Mouse (Mus musculus) yolk sac, embryonic 10.5 days (tissue): Measurements from ENCODE around the gene Ovol1.
A peak's percentile ranks its signal among the peaks of the same experiment; 100 is the strongest.

ENCODE experiments used
- DNase-seq: peaks from one replicate; pipeline ENCODE4 v3.0.0-alpha.2; 2017; ENCODE audit warnings: low spot score

Ovol1 gene

DNA sequence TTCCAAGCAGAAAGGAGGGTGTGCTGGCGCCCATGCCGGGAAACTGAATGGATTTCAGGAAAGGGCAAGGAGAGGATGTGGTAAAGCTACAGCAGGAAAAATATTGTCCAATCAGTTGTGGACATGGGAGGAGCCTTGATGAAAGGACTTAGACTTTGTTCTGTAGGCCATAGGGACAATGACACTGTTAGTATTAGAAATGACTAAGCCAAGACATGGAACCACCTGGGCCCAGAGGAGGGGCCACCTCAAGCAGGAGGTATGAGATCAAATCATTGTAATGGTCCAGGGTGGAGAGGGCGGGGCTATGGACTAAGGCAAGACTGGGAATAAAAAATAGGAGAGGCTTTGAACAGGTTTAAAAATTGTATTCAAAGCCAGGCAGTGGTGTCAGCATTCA is 41.7 kb downstream of the Ovol1 start:
- no peak for DNase-seq

DNA sequence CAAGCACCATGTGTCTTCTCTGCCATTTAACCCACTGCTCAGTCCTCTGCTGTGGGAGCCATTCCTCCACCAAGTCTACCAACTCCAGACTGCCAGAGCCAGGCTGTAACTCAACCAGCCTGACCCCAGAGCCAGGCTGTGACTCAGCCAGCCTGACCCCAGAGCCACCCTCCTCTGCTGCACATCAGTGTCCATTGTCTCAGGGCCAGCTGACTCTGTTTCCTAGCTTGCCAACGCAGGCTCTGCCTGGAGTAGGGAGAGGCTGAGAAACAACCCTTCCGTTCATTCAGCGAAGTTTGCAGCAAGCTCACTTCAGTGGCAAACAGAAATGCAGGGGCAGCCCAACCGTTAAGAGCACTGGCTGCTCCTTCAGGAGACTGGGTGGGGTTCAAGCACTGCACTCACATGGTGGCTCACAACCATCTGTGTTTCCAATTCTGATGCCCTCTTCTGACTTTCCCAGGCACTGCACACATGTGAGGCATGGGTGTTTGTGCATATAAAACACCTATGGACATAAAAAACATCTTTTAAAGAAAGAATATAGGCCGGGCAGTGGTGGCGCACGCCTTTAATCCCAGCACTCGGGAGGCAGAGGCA is 43.4 kb downstream of the Ovol1 start:
- DNase-seq = no peak

DNA sequence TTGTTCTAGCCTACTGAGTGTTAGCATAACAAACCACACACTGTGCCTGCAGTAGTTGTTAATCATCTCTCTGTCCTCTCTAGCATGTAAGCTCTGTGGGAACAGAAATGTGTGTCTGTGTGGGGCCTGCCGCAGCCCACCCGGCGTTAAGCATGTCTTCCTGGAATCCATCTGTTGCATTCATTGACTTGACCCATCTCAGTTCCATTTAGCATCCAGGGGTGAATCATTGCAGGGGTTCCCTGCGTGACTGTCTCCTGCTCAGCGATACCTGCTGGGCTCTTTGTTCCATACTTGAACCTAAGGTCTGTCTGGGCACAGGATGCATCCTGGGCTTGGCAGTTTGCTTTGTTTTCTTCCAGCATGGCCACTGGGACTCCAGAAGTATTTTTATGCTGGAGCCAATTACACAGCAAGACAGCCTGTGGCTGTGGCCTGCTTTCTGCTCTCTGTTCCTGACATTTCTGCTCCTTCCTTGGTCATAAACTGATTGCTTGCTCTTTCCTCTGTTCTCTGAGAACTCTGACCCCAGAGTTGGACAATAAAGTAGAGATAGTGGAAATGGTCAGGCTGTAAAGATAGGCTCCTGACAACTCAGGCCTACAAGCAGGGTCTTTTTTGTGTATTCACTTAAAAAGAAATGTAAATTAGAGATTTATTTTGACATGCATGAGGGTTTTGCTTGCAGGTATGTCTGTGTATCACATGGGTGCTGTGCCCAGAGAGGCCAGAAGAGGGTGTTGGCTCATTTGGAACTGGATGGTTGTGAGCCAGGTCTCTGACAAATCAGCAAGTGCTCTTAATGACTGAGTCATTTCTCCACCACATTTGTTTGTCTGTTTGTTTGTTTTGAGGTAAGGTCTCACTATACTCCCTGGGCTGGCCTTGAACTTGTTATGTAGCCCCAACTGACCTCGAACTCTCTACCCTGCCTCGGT is 44.3 kb downstream of the Ovol1 start:
- no peak for DNase-seq

DNA sequence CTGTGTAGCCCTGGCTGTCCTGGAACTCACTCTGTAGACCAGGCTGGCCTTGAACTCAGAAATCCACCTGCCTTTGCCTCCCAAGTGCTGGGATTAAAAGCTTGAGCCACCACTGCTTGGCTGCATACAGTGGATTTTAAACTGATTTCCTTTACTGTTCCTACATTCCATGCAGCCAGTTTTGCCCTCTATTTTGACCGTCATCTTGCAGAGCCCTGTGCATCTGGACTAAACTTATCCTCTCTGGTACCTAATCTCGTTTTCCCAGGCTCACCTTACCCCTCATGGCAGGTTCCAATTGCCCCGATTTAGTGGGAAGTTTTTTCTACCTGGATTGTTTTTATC is 47.5 kb downstream of the Ovol1 start:
- no peak for DNase-seq

DNA sequence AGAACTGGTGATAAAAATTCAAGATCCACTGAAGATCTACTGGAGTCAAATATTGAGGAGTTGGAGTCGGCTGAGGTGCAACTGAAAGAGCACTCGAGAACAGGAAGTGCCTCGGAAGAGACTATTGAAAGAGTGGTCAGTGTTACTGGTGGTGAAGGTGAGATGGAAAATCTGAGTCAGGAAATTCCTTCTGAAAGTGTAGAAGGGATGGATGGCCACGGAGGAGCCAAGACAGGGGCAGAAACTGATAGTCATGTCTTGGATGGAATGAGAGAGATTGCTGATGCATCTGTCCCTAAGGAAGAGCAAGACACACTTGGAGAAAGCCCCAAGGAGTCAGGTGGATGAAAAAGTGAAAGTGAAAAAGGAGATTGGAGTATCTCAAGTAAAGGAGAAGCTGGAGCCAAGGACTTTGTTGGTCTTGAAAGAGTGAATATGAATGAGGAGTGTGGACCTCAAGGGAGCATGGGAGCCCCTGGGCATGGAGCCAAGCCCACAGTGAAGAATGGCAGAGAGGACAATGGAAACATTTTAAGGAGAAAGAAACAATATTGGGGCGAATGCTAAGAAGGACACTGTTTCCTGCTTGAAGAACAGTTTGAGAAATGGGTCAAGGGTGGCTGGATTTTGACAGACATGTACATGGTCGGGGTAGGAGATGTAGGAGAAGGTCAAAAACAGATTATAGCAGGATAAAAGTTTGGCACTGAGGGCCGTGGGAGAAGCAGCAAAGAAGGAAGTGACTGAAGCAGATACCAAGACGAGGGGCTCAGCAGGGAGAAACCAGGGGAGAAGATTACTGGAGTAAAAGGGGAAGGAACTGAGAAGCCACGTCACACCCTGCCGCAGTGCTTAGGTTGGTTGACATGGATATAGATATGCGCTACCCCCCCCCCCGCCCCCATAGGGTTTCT is 48.1 kb downstream of the Ovol1 start:
- no peak for DNase-seq

DNA sequence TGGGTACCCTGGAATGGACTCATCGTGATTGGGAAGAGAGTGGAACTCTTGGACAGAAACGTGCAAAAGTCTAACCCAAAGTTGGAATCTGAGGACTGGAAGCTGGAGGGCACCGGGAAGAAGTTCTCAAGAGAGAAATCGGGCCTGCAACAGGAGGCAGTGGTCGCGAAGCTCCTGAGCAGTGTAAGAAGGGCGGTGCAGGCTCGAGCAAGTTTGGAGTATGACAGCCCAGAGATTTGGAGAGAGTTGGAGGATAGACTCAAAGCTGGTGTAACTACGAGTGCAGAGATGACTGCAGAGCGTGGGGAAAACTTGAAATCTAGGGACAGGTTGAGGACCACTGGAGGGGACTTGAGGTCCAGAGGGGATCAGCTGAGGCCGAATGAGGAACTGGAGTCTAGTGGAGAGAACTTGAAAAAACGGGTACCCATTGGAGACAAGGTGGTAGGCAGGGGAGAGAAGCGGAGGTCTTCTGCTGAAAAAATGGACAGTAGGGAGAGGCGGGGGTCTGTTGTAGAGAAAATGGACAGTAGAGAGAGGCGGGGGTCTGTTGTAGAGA is 49.3 kb downstream of the Ovol1 start:
- DNase-seq = no peak

DNA sequence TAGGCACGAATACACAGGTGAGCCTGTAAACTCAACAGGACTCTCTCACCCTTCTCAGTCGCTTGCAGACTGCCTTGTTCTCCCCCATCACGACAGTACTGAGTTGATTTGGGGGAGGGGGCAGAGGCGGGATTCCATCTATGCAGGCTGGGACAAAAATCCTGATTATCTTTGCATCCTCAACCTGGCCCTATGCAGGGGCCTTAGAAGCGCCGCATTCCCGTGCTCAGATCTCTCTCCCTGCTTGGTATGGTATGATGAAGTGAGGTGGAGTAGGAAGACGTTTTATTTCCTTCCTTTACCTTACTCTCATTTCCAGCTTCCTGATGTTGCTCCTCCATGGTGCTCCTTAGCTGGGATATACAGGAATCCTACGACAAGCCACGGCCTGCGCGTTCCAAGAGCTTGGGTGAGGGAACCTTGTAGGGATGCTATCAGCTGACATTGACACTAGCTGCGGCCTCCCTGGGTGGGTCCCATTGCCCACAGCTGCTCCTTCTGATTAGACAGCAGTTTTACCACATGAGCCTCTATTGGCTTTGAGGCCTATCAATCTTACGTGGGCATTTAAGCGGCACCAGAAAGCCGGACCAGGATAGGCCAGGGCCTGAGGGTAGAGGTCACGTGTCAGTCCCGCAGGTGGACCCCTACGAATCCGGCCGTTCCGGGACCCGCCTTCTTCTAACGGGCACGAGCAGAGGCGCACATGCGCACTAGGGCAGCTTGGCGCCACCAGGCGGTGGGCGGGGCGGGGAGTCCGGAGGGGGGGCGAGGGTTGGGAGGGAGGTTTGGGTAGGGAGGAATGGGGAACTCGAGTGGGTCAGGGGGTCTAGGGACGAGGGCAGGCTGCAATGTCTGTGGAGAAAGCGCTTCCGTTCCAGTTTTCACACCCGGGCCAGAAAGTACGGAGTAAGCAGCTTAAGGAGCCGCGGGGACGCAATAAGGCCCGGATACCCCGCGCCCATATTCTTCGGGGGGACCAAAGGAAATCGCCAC is 50.1 kb downstream of the Ovol1 start, which contains the start of gene Snx32:
Gene Snx32 (minus strand): TSS at position 508 of the 996 bp plus-strand sequence.
- DNase-seq = peak; percentile 96

DNA sequence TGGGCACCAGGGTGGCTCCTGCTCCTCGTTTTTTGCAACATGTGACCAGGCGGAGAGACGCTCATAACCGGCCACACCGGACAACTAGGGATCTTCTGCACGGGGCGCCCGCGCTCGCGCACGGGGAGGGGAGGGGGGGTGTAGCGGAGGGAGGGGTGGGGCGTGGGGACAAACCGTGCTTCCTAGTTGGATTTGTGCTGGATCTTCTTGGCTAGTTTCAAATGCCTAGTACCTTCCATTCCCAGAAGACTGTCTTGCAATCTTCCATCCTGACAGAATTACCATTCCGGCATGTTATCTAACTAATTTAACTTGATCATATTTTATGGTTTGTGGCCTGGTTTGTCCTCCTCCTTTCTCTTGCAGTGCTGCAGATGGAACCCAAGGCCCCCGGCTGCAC is 56.8 kb downstream of the Ovol1 start, which contains the start of gene 1700020D05Rik:
Gene 1700020D05Rik (minus strand): TSS at position 101 of the 400 bp plus-strand sequence.
- no peak for DNase-seq

DNA sequence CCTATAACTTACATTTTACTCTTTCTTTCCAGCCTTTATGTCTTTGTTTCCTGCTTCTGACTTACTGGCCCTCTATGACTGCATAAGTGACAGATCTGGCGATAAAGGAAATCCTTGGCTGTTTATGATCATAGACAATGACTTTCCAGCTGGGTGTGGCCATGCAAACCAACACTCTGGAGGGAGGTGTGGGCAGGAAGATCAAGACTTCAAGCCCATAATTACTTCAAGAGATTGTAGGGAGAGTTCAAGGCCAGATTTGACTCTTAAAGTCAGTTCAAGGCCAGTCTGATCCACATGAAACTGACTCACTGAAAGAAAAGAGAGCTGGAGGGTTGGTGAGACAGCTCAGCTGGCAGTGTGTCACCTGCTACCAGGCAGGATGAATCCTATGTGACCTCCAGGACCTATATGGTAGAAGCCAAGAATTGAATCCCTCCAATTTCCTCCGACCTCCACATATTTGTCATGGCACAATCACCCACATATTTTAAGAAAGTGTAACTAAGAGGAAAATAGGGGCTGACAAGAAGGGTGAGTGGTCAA is 60.0 kb downstream of the Ovol1 start:
- no peak for DNase-seq
